Mouse (Mus musculus) embryonic fibroblast, embryonic 13.5 days (primary cell): Measurements from ENCODE around the gene Mrpl36. TPM values are rescaled to one million over a fixed set of nuclear protein-coding genes. Genes with fewer than 3 reads are reported as not detected.

ENCODE experiments used
- H3K27ac ChIP-seq: 2 replicates; pipeline ENCODE4 v1.5.1; 2012; ENCODE audit warnings: low read length, control low read depth, inconsistent platforms; ENCODE audit not compliant: insufficient read depth
- H3K4me1 ChIP-seq: 2 replicates; pipeline ENCODE4 v1.6.1; 2011; ENCODE audit warnings: low read length; ENCODE audit not compliant: control insufficient read depth, insufficient read depth
- H3K4me3 ChIP-seq: 2 replicates; pipeline ENCODE4 v1.5.1; 2011; ENCODE audit warnings: mild to moderate bottlenecking, control low read depth, low read length; ENCODE audit not compliant: insufficient read depth
- CTCF ChIP-seq: IDR thresholded peaks from 2 replicates; pipeline ENCODE4 v1.5.1; 2011; ENCODE audit warnings: mild to moderate bottlenecking, control low read depth, low read length, moderate library complexity, borderline replicate concordance; ENCODE audit not compliant: insufficient read depth
- POLR2A ChIP-seq: IDR thresholded peaks from 2 replicates; pipeline ENCODE4 v1.6.1; 2011; ENCODE audit warnings: low read depth, mild to moderate bottlenecking, control low read depth, low read length, moderate library complexity
- polyA plus RNA-seq: library from polyadenylated mRNA; stranded (reverse); fragments of >200 nt; gene quantifications from 2 replicates; pipeline ENCODE4 v1.2.4, GENCODE M21; 2011; ENCODE audit warnings: low read depth; ENCODE audit not compliant: missing spikeins, insufficient read length

Mrpl36 gene
- 35.8 and 39.2 TPM in 2 replicates for polyA plus RNA-seq

GRCm38 (mm10) chr13:73327827-73328698 lies at the start of gene Mrpl36, which contains the start of gene Ndufs6:
Gene Mrpl36 (plus strand): TSS chr13:73328513.
Gene Ndufs6 (minus strand): TSS chr13:73328542.
- TF ChIP-seq POLR2A (peak; percentile 85), CTCF (no peak)
- Histone ChIP-seq H3K27ac (no peak within 1 kb of the TSS; the same call in 1 of the 2 replicates), H3K4me3 (peak within 1 kb of the TSS; percentile 64), H3K4me1 (0 out of 2 replicates have a peak, but pooled peaks cover 4% of the 10 kb centered on the region)

GRCm38 (mm10) chr13:73279196-73279595 lies 49.1 kb upstream of the Mrpl36 start:
- Histone ChIP-seq H3K4me1 (no peaks in the 10 kb centered on the region), H3K4me3 (no peak overlapping the region), H3K27ac (no peak overlapping the region)
- TF ChIP-seq POLR2A, result no peak
- no peak for TF ChIP-seq CTCF

- Histone ChIP-seq H3K27ac (no peak overlapping the region), H3K4me1 (no peaks in the 10 kb centered on the region), H3K4me3 (no peak overlapping the region)
- TF ChIP-seq CTCF (no peak), POLR2A (no peak)
Observed at GRCm38 (mm10) chr13:73282407-73282806, 45.9 kb upstream of the Mrpl36 start.

- no peaks in the 10 kb centered on the region for H3K4me1 ChIP-seq
- no peak for TF ChIP-seq CTCF
- TF ChIP-seq POLR2A, result no peak
- no peak overlapping the region for H3K4me3 ChIP-seq
- no peak overlapping the region for H3K27ac ChIP-seq
Observed at GRCm38 (mm10) chr13:73283534-73283933, 44.8 kb upstream of the Mrpl36 start.

- H3K4me1 ChIP-seq, result no peaks in the 10 kb centered on the region
- no peak overlapping the region for H3K27ac ChIP-seq
- TF ChIP-seq POLR2A (no peak), CTCF (no peak)
- no peak overlapping the region for H3K4me3 ChIP-seq
Observed at GRCm38 (mm10) chr13:73290206-73290605, 38.1 kb upstream of the Mrpl36 start.

- no peak for TF ChIP-seq POLR2A
- no peak for TF ChIP-seq CTCF
Observed at GRCm38 (mm10) chr13:73291102-73291501, 37.2 kb upstream of the Mrpl36 start.

GRCm38 (mm10) chr13:73298717-73299116 lies 29.6 kb upstream of the Mrpl36 start:
- TF ChIP-seq CTCF (no peak), POLR2A (no peak)
- Histone ChIP-seq H3K27ac (no peak overlapping the region), H3K4me1 (no peaks in the 10 kb centered on the region), H3K4me3 (no peak overlapping the region)

More at GRCm38 (mm10) chr13:73291102-73291501, 37.2 kb upstream of the Mrpl36 start:
- H3K27ac ChIP-seq, result no peak overlapping the region
- H3K4me3 ChIP-seq, result no peak overlapping the region
- no peaks in the 10 kb centered on the region for H3K4me1 ChIP-seq

GRCm38 (mm10) chr13:73299322-73299721 lies 29.0 kb upstream of the Mrpl36 start:
- no peak overlapping the region for H3K27ac ChIP-seq
- H3K4me1 ChIP-seq, result no peaks in the 10 kb centered on the region
- no peak for TF ChIP-seq CTCF
- TF ChIP-seq POLR2A, result no peak
- H3K4me3 ChIP-seq, result no peak overlapping the region

- H3K4me3 ChIP-seq, result no peak overlapping the region
- TF ChIP-seq CTCF, result no peak
- H3K27ac ChIP-seq, result no peak overlapping the region
- no peaks in the 10 kb centered on the region for H3K4me1 ChIP-seq
Observed at GRCm38 (mm10) chr13:73304729-73305128, 23.6 kb upstream of the Mrpl36 start.
